In the genomic region with DNA sequence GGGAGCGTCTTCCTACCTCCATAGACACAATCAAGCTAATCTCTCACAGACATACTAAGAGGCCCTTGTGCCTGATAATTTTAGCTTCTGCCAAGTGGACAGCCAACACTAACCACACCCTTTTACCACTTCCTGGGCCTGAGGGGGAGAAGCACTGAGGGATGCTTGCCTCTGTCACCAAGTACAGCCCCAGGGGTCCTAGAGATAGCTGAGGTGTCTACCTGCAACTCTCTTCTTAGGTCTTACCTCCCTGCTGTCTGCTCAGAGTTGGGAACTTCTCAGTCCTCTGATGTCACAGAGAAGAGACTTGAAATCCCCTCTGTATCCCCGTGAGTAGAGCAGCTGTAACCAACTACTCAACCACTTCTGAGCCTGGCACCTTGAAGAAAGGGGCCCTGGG, we compare ENCODE assay signal across 16 mouse cellular contexts. TPM values are rescaled to one million over a fixed set of nuclear protein-coding genes. Genes with fewer than 3 reads are reported as not detected.
DNase-seq lines count a peak whose midpoint lies in the region; ATAC-seq lines count a peak whose summit lies in the region.
"Had no signal": no experiment of that assay in that cellular context is flagged by ENCODE, and none has a peak within 500 bp of the region (broad histone marks: within the 10 kb centered on the region; RNA-seq: fewer than 3 reads in every experiment).

No protein-coding gene starts in this region.

- DNase-seq in induced T-regulatory cell, adult 2 months (ENCODE audit: low read depth), result peak; percentile 63
- no peak for DNase-seq in ovary, postnatal 10 days (ENCODE audit: low spot score)
- DNase-seq in cerebellum, adult 8-10 months, result no peak
- no peak for DNase-seq in left cerebral cortex, adult 18-20 months (ENCODE audit: low spot score in 2 of 2)
- DNase-seq: adrenal gland, postnatal 10 days; adrenal gland, postnatal 36 days; cerebellum, adult 18-20 months; cerebellum, postnatal 10 days; forebrain, postnatal 0 days; gastrocnemius, adult 2 months; gastrocnemius, postnatal 14 days had no signal

- peak; percentile 45; the same call in 1 of the 2 replicates for ATAC-seq in common myeloid progenitor, adult 5-6 weeks (replicated peaks; ENCODE audit: low read depth, poor library complexity, severe bottlenecking)
- ATAC-seq in megakaryocyte progenitor cell, adult 5-6 weeks (replicated peaks; ENCODE audit: poor library complexity), result peak; percentile 42; the same call in 1 of the 2 replicates
- ATAC-seq: forebrain, embryonic 14.5 days; forebrain, postnatal 0 days; intestine, embryonic 15.5 days; Patski had no signal

RNA-seq across cellular contexts. Expression of a gene that starts 19.6 kb away (rescaled TPM):
- 6.5 and 7.1 TPM in 2 replicates for total RNA-seq in common myeloid progenitor, adult 5-6 weeks (2017)
- total RNA-seq in megakaryocyte progenitor cell, adult 5-6 weeks (2015), result 10.0 and 19.0 TPM in 2 replicates
- 10.8 and 16.7 TPM in 2 replicates for total RNA-seq in megakaryocyte progenitor cell, adult 5-6 weeks (2017)
- total RNA-seq in left cerebral cortex, adult 18-20 months (2021), result 10 to 100 TPM; 20.3 to 30.0 TPM
